Mouse (Mus musculus) G1E (cell line): ENCODE data around the gene Xylb.

Experiments used
- CTCF ChIP-seq: IDR thresholded peaks from 2 replicates; pipeline ENCODE4 v1.5.1; 2012; ENCODE audit warnings: low read depth, low read length, inconsistent platforms, mixed read lengths
- GATA1 ChIP-seq: IDR thresholded peaks from 2 replicates; pipeline ENCODE4 v1.6.1; 2012; ENCODE audit warnings: borderline replicate concordance, low read length, inconsistent platforms, mixed read lengths
- GATA2 ChIP-seq: IDR thresholded peaks from 2 replicates; pipeline ENCODE4 v1.6.1; 2012; ENCODE audit warnings: low read depth, low read length, inconsistent platforms, borderline replicate concordance
- POLR2AphosphoS5 ChIP-seq: IDR thresholded peaks from 2 replicates; pipeline ENCODE4 v1.6.1; 2012; ENCODE audit warnings: low read depth, low read length, inconsistent platforms; ENCODE audit not compliant: insufficient replicate concordance
- TAL1 ChIP-seq: conservative IDR thresholded peaks from 2 replicates; pipeline ENCODE4 v1.6.1; 2012; ENCODE audit warnings: low read depth, low read length, inconsistent platforms, mixed read lengths

- TF ChIP-seq GATA1, result no peak
- no peak for TF ChIP-seq CTCF
- no peak for TF ChIP-seq TAL1
- no peak for TF ChIP-seq POLR2AphosphoS5
- no peak for TF ChIP-seq GATA2
These were observed 19.3 kb upstream of the Xylb start for GRCm38 (mm10) chr9:119337842-119338241.
